Mouse (Mus musculus) cerebellum, adult (tissue): ENCODE measurements around the gene S100a8.

Experiments used
- ATAC-seq: cut with Nextera tagmentation; 2 replicates; pipeline ENCODE4 v1.9.2; 2017; ENCODE audit warnings: mild to moderate bottlenecking, moderate library complexity, mixed read lengths; ENCODE audit not compliant: insufficient number of reproducible peaks, low FRiP score, low TSS enrichment

S100a8 gene

DNA sequence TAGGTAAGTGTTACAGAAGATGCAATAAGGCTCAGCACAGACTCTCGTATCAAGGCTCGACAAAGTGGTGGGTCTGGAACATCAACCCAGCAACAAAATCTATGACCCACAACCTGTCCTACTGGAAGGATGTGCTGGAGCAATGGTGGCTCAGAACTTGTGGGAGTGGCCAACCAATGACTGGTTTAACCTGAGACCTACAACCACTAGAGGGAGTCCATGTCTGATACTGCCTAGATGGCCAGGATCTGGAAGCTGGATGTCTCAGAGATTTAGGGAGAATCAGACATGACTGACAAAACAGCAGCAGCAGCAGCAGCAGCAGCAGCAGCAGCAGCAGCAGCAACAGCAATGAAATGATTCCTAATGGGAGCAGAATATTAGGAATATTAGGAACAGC, 4.6 kb upstream of the S100a8 start:
- no peak for ATAC-seq

DNA sequence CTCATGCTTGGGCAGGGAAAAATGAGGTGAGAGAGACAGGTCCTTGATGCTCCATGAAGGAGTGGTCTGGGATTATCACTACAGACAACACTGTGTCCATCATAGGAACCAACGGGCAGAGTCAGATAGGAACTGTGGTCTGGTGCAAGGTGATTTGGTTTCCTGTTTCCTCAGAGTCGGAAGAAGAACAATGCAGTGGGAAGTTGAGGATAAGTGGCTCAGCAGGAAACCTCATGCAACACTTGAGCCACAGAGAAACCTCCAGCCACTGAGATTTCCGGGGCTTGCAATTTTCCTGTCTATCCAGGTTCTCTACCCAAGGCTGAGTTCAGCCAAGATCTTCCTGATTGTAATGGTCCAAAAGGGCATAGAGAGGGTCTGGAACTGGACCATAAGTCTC, 9.9 kb downstream of the S100a8 start:
- ATAC-seq, result no peak

DNA sequence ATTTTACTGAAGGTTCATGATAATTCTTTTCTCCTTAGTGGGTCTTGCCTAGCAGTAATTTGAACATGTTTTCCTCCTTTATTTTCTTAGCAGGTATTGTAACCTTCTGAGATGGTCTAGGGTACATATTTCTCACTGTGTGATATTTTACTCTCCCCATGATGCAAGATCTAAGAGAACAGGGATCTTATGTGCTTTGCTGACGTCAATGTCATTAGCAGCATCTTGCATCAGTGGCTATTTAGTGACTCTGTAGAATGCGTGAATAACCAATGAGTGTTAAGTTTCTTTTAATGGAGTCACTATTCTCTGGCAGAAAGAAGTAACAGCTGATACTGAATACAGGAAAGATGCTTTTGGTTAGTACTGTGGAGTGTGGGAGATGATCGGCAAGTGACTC, 15.2 kb downstream of the S100a8 start:
- no peak for ATAC-seq

DNA sequence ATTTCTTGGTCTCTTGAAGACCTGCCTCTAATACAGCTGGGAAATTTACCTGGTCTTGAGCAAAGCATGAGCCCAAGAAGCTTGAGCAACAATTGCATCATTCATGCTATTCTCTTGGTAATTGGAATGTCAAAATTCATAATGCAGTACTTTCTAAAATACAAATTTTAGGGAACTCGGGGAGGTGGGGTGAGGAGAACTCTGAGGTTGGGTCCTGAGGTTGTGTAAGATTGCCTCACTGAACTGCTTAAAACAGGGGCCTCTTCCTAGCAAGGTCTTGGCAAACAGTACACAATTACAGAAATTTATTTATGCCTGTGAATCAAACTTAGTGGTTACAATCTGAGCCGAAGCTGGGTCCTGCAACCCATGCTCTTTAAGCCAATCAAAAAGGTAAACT, 18.1 kb downstream of the S100a8 start:
- no peak for ATAC-seq

DNA sequence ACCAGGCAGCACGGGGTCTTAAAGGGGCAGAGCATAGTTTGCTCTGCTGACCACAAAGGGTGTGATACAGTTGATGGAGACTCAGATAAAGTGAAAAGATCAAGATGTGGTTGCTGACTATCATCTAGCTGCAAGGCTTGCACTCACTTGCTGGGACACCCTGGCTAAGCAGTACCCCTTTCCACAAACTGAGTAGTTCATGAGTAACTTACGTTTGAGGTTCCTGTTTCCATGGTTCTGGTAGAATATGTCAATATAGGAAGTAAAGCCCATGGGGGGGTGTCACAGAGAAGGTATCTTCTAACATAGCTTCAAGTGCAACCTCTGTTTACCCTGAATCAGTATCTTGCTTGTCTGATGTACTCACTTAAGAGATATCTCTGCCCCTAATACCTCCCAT, 24.7 kb downstream of the S100a8 start:
- no peak for ATAC-seq

DNA sequence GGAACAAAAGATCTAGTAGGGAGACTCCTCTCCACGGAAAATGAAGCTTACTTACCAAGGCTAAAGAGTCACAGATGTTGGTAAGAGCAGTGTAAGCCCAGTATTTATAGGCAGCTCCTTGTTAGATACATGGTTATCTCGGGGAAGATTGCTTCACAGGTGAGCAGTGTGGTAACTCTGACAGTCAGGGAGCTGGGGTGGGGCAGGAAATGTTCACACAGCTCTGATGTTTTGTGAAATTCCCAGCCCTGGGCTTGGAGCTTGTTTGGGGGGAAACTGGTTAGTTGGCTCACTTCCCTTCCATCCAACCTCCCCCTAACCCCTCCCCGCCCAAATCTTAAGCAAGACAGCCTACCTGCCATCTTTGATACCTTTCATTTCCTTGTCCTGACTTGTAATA, 26.8 kb downstream of the S100a8 start, which contains the start of gene S100a9:
TSS of gene S100a9 (minus strand) at position 109 of the 400 bp plus-strand sequence.
- ATAC-seq, result no peak

DNA sequence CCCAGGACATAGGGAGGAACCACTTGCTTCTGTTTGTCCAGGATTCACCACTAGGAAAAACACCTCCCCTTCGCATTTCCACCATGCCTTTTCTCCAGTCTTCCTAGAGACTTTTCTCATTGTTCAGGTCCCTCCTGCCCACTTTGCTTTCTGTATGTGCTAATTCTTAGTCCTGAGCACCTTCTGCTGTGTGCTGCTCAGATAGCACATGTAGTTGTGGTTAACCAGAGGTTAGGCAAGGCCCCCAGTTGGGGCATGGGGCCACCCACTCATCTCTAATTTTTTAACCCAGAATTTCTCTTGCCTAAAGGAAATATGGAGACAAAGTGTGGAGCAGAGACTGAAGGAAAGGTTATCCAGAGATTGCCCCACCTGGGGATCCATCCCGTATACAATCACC, 33.5 kb downstream of the S100a8 start:
- no peak for ATAC-seq

DNA sequence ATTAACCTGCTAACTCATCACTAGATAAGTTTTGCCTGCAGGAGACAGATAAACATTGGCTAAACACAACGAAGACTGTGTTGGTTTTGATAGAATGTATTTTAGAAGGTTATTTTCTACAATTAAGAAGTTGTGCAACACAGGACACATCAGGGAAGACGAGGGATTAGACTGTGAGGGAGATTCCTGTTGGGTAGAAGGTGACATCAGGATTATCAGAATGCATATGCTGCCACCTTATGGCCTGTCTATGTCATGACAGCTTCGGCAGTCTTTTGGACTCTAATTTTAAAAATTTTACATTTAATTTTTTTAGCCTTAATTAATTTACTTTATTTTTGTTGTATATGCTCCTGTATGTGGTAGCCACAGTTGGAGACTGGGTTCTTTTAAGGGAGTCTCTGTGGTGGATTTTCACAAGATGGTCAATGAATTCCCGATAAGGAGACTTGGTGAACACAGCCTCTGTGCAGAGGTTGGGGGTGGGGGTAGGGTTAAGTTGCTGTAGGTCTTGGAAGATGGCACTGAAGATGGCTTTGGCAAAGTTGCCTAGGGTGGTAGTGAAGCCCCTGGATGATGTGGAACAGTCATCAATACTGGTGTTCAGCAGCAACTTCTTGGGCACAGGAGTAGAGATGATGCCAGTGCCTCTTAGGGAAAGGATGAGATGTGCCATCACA, 39.9 kb downstream of the S100a8 start:
- ATAC-seq, result peak; percentile 62; the same call in 1 of the 2 replicates

DNA sequence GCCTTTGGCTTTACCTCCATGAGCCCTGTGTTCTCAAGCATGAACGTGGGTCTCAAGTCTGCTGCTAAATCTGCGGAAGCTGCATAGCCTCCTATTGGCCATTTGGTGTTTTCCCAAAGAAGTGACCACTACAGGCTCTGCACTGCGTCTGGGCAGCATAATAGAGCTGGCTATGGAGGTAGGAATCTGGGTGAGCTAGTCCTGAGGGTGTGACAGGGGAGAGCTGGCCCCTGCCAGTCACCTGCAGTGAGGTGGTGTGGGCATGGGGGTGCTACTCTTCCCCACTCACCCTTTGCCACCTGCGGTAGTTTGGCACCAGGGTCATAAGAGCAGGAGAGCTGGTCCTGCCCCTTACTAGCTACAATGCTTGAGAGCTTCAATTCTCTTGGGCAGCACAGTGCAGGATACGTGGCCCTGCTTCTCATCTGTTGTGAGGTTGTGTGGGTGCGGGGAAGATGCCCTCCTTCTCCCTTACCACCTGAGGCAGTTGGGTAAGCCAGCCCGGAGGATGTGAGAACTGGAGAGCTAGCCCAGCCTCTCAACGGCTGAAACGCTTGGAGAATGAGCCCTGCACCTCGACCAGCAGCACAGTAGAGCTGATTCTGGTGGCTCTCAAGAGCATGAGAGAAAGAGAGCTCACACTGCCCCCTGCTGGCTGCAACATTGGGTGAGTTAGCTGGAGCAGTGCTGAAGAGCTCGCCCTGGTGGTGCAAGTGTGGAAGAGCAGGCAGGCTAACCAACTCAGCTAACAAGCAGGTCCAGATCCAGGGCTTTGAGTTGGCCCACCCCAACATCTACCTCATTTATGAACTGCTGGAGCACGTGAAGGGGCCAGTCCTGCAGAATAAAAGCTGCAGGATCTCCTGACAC, 41.0 kb downstream of the S100a8 start:
- ATAC-seq, result peak; percentile 68
